Mouse (Mus musculus) olfactory bulb, adult 2 months (tissue): Measurements from ENCODE around the gene Dync1li1. TPM values are rescaled to one million over a fixed set of nuclear protein-coding genes. Genes with fewer than 3 reads are reported as not detected.

Source experiments
- H3K27ac ChIP-seq: fragments of 200-500 bp; 2 replicates; pipeline ENCODE4 v1.5.1; 2012; ENCODE audit warnings: low read depth, low read length; ENCODE audit not compliant: insufficient read depth
- H3K4me1 ChIP-seq: fragments of 200-500 bp; 2 replicates; pipeline ENCODE4 v1.6.1; 2012; ENCODE audit warnings: low read length; ENCODE audit not compliant: control insufficient read depth, insufficient read depth
- H3K4me3 ChIP-seq: fragments of 200-500 bp; 2 replicates; pipeline ENCODE4 v1.5.1; 2012; ENCODE audit warnings: mild to moderate bottlenecking, low read depth, low read length, moderate library complexity; ENCODE audit not compliant: insufficient read depth
- CTCF ChIP-seq: fragments of 200-500 bp; IDR thresholded peaks from 2 replicates; pipeline ENCODE4 v1.5.1; 2012; ENCODE audit warnings: low read depth, mild to moderate bottlenecking, low read length, moderate library complexity; ENCODE audit not compliant: insufficient read depth
- POLR2A ChIP-seq: fragments of 200-500 bp; IDR thresholded peaks from 2 replicates; pipeline ENCODE4 v1.6.1; 2012; ENCODE audit warnings: mild to moderate bottlenecking, low read depth, low read length, moderate library complexity; ENCODE audit not compliant: insufficient read depth
- WGBS: fragments of 180-500 bp; shearing (Covaris S2); methylation state at CpG from one replicate; pipeline ENCODE4 v1.1.7; 2018; 5-methylcytosine and 5-hydroxymethylcytosine counted together
- polyA plus RNA-seq: library from polyadenylated mRNA; stranded (reverse); fragments of >200 nt; gene quantifications from 2 replicates; pipeline ENCODE4 v1.2.4, GENCODE M21; 2012; ENCODE audit warnings: low replicate concordance; ENCODE audit not compliant: missing spikeins, insufficient read depth, insufficient read length

Dync1li1 gene
- polyA plus RNA-seq, 1 experiment, result not detected

DNA sequence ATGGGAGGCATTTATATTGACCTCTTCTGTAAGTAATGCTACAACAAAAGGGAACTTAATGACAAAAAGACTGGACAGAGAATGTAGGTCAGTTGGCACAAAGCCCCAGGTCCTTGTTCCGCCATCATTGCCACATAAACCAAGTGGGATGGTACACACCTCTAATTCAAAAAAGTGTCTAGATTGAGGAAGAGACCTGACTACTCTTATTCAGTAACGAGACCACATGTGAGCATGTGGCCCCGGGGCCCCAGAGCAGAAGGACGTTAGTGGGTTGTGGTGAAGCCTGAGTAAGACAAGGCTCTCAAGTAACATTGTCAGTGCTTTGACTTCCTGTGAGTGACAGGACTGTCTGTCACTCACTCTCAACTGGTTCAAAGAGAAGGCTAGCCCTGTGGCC, 81.6 kb downstream of the Dync1li1 start:
- Histone ChIP-seq H3K4me3 (no peak overlapping the region), H3K4me1 (0 out of 2 replicates have a peak, but pooled peaks cover 5% of the 10 kb centered on the region), H3K27ac (no peak overlapping the region)
- 91% methylated on average over 4 of the region's 4 CpGs for WGBS
- TF ChIP-seq POLR2A (no peak), CTCF (no peak)

DNA sequence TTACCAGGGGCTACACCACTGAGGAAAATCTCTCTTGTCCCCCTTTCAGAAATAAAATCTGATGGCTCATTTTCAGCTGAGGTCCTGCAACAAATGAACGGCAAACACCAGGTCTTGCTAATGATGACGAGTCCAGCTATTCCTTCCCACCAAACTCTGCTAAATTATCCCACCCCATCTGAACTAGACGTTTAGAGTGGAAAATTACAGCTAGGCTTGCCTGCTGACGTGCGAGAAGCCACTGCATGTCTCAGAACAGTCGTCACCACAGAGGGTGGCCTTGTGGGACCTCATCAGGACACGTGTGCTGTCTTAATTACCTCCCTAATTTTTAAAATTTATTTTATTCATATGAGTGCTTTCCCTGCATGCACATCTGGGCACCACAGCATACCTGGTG, 83.0 kb downstream of the Dync1li1 start:
- no peak for TF ChIP-seq CTCF
- no peak for TF ChIP-seq POLR2A
- Histone ChIP-seq H3K4me3 (no peak overlapping the region), H3K4me1 (0 out of 2 replicates have a peak, but pooled peaks cover 5% of the 10 kb centered on the region), H3K27ac (no peak overlapping the region)
- 80% methylated on average over 7 of the region's 7 CpGs for WGBS

Other genes with a start within 250 kb of the Dync1li1 start
- gene Ccr4, start 183.9 kb upstream of the Dync1li1 start, polyA plus RNA-seq, result not detected in 2 replicates
- not detected in 2 replicates for gene C130032M10Rik, start 173.1 kb upstream of the Dync1li1 start, polyA plus RNA-seq
- not detected in 2 replicates for gene Trim71, start 124.4 kb upstream of the Dync1li1 start, polyA plus RNA-seq
- gene Cnot10, start 48.6 kb upstream of the Dync1li1 start, polyA plus RNA-seq, result not detected in 2 replicates
- not detected in 2 replicates for gene Cmtm6, start 42.3 kb downstream of the Dync1li1 start, polyA plus RNA-seq
- gene Cmtm7, start 93.1 kb downstream of the Dync1li1 start, polyA plus RNA-seq, result not detected in 2 replicates
- gene Cmtm8, start 155.4 kb downstream of the Dync1li1 start, polyA plus RNA-seq, result not detected in 2 replicates
- gene Gpd1l, start 245.2 kb downstream of the Dync1li1 start, polyA plus RNA-seq, result not detected in 2 replicates